Mouse (Mus musculus) CH12.LX (cell line): ENCODE results near the gene Gkap1. TPM values are rescaled to one million over a fixed set of nuclear protein-coding genes. Genes with fewer than 3 reads are reported as not detected.

ENCODE experiments used
- DNase-seq: peaks from one replicate; pipeline ENCODE4 v3.0.0-alpha.2; 2013; ENCODE audit errors: extremely low read depth
- H3K27ac ChIP-seq: 2 replicates; pipeline ENCODE4 v1.5.1; 2012; ENCODE audit warnings: low read depth, mild to moderate bottlenecking, control low read depth, moderate library complexity; ENCODE audit not compliant: insufficient read depth
- H3K27me3 ChIP-seq: replicated peaks from 2 replicates; pipeline ENCODE3; 2012; ENCODE audit warnings: inconsistent platforms
- H3K36me3 ChIP-seq, 2 experiments: replicated peaks in 1 of 2; 2 replicates each; pipeline versions ENCODE3 to v1.6.1; 2012; ENCODE audit warnings: inconsistent platforms in 1 of 2, low read length in 1 of 2, mild to moderate bottlenecking in 1 of 2, mixed read lengths in 1 of 2, moderate library complexity in 1 of 2; ENCODE audit not compliant: control insufficient read depth in 1 of 2, insufficient read depth in 1 of 2
- H3K4me1 ChIP-seq, 2 experiments: 2 replicates each; pipeline ENCODE4 v1.6.1; 2012; ENCODE audit warnings: inconsistent platforms in 1 of 2, moderate library complexity in 1 of 2; ENCODE audit not compliant: insufficient read depth in 2 of 2, control insufficient read depth in 1 of 2
- H3K4me2 ChIP-seq: 2 replicates; pipeline ENCODE4 v1.6.1; 2012; ENCODE audit warnings: low read depth, mild to moderate bottlenecking, control low read depth; ENCODE audit not compliant: poor library complexity, insufficient read depth, severe bottlenecking
- H3K4me3 ChIP-seq, 3 experiments: fragments of 150-350 bp in 1 of 3; sonication (generic) in 1 of 3; replicated peaks in 1 of 3; 2 replicates each; pipeline versions ENCODE3 to v1.5.1; 2011 to 2012; ENCODE audit warnings: low read depth in 2 of 3, low read length in 2 of 3, mild to moderate bottlenecking in 2 of 3, moderate library complexity in 2 of 3, control low read depth in 1 of 3, improper control_type of control experiment in 1 of 3, inconsistent platforms in 1 of 3, mixed read lengths in 1 of 3; ENCODE audit not compliant: poor library complexity in 1 of 3
- H3K79me2 ChIP-seq: replicated peaks from 2 replicates; pipeline ENCODE4 v1.6.1; 2012; ENCODE audit warnings: mild to moderate bottlenecking, moderate library complexity; ENCODE audit not compliant: control insufficient read depth, poor library complexity, insufficient read depth, severe bottlenecking; ENCODE audit errors: extremely low read depth
- H3K9ac ChIP-seq: 2 replicates; pipeline ENCODE4 v1.6.1; 2012; ENCODE audit warnings: low read depth, mild to moderate bottlenecking, control low read depth, moderate library complexity; ENCODE audit not compliant: insufficient read depth
- H3K9me3 ChIP-seq: replicated peaks from 2 replicates; pipeline ENCODE3; 2012; ENCODE audit warnings: low read length, inconsistent platforms, mixed read lengths
- BHLHE40 ChIP-seq: IDR thresholded peaks from 2 replicates; pipeline ENCODE4 v1.6.1; 2011; ENCODE audit warnings: mild to moderate bottlenecking, low read depth, low read length, improper control_type of control experiment
- CHD1 ChIP-seq: IDR thresholded peaks from 2 replicates; pipeline ENCODE4 v1.6.1; 2012; ENCODE audit warnings: low read depth, low read length, improper control_type of control experiment, inconsistent platforms
- CTCF ChIP-seq, 2 experiments: IDR thresholded peaks in 1 of 2; conservative IDR thresholded peaks in 1 of 2; 2 replicates each; pipeline ENCODE4 v1.5.1; 2011 to 2012; ENCODE audit warnings: low read depth in 2 of 2, low read length in 2 of 2, improper control_type of control experiment in 1 of 2, inconsistent platforms in 1 of 2, mild to moderate bottlenecking in 1 of 2, moderate library complexity in 1 of 2
- ELF1 ChIP-seq: IDR thresholded peaks from 2 replicates; pipeline ENCODE4 v1.6.1; 2014; ENCODE audit warnings: low read depth, mild to moderate bottlenecking, inconsistent platforms, low read length, improper control_type of control experiment
- EP300 ChIP-seq: IDR thresholded peaks from 2 replicates; pipeline ENCODE4 v1.6.1; 2011; ENCODE audit warnings: low read length, improper control_type of control experiment
- ETS1 ChIP-seq: conservative IDR thresholded peaks from 2 replicates; pipeline ENCODE4 v1.6.1; 2012; ENCODE audit warnings: low read depth, mild to moderate bottlenecking, inconsistent platforms, low read length, improper control_type of control experiment, moderate library complexity
- GABPA ChIP-seq: IDR thresholded peaks from 2 replicates; pipeline ENCODE4 v1.6.1; 2012; ENCODE audit warnings: low read depth, low read length, improper control_type of control experiment, inconsistent platforms; ENCODE audit not compliant: insufficient replicate concordance
- HCFC1 ChIP-seq: IDR thresholded peaks from 2 replicates; pipeline ENCODE4 v1.6.1; 2012; ENCODE audit warnings: low read depth, mild to moderate bottlenecking, inconsistent platforms, low read length, improper control_type of control experiment
- IRF4 ChIP-seq: IDR thresholded peaks from 2 replicates; pipeline ENCODE4 v1.6.1; 2014; ENCODE audit warnings: low read depth, mild to moderate bottlenecking, inconsistent platforms, low read length, improper control_type of control experiment
- JUN ChIP-seq: IDR thresholded peaks from 2 replicates; pipeline ENCODE4 v1.6.1; 2011; ENCODE audit warnings: low read depth, mild to moderate bottlenecking, low read length, improper control_type of control experiment, moderate library complexity; ENCODE audit not compliant: insufficient read depth
- JUND ChIP-seq: conservative IDR thresholded peaks from 2 replicates; pipeline ENCODE4 v1.6.1; 2011; ENCODE audit warnings: low read depth, low read length, improper control_type of control experiment
- MAZ ChIP-seq: IDR thresholded peaks from 2 replicates; pipeline ENCODE4 v1.6.1; 2012; ENCODE audit warnings: low read depth, mild to moderate bottlenecking, inconsistent platforms, low read length, improper control_type of control experiment, moderate library complexity
- MEF2A ChIP-seq: IDR thresholded peaks from 2 replicates; pipeline ENCODE4 v1.6.1; 2014; ENCODE audit warnings: low read depth, mild to moderate bottlenecking, inconsistent platforms, low read length, improper control_type of control experiment, borderline replicate concordance
- MXI1 ChIP-seq: IDR thresholded peaks from 2 replicates; pipeline ENCODE4 v1.6.1; 2011; ENCODE audit warnings: mild to moderate bottlenecking, low read depth, low read length, improper control_type of control experiment
- MYC ChIP-seq: IDR thresholded peaks from 2 replicates; pipeline ENCODE4 v1.6.1; 2011; ENCODE audit warnings: low read depth, mild to moderate bottlenecking, improper control_type of control experiment, low read length
- NELFE ChIP-seq: IDR thresholded peaks from 2 replicates; pipeline ENCODE4 v1.6.1; 2011; ENCODE audit warnings: low read depth, low read length, improper control_type of control experiment
- PAX5 ChIP-seq: IDR thresholded peaks from 2 replicates; pipeline ENCODE4 v1.6.1; 2012; ENCODE audit warnings: low read length, inconsistent platforms, mixed read lengths
- POLR2A ChIP-seq: IDR thresholded peaks from 2 replicates; pipeline ENCODE4 v1.6.1; 2011; ENCODE audit warnings: low read depth, mild to moderate bottlenecking, improper control_type of control experiment, low read length
- POLR2AphosphoS2 ChIP-seq: IDR thresholded peaks from 2 replicates; pipeline ENCODE4 v1.6.1; 2011; ENCODE audit warnings: low read depth, low read length, improper control_type of control experiment
- RAD21 ChIP-seq: IDR thresholded peaks from 2 replicates; pipeline ENCODE4 v1.6.1; 2011; ENCODE audit warnings: low read depth, mild to moderate bottlenecking, low read length, improper control_type of control experiment, moderate library complexity
- SIN3A ChIP-seq: IDR thresholded peaks from 2 replicates; pipeline ENCODE4 v1.6.1; 2012; ENCODE audit warnings: low read length, improper control_type of control experiment, inconsistent platforms
- SMC3 ChIP-seq: IDR thresholded peaks from 2 replicates; pipeline ENCODE4 v1.6.1; 2011; ENCODE audit warnings: low read depth, low read length, improper control_type of control experiment
- TBP ChIP-seq: conservative IDR thresholded peaks from 2 replicates; pipeline ENCODE4 v1.6.1; 2011; ENCODE audit warnings: low read depth, low read length, improper control_type of control experiment
- UBTF ChIP-seq: IDR thresholded peaks from 2 replicates; pipeline ENCODE4 v1.6.1; 2012; ENCODE audit warnings: low read depth, mild to moderate bottlenecking, inconsistent platforms, low read length, improper control_type of control experiment, moderate library complexity
- USF1 ChIP-seq: IDR thresholded peaks from 2 replicates; pipeline ENCODE4 v1.6.1; 2014; ENCODE audit warnings: low read depth, mild to moderate bottlenecking, inconsistent platforms, low read length, improper control_type of control experiment
- USF2 ChIP-seq: conservative IDR thresholded peaks from 2 replicates; pipeline ENCODE4 v1.6.1; 2011; ENCODE audit warnings: low read depth, low read length, improper control_type of control experiment
- ZC3H11A ChIP-seq: IDR thresholded peaks from 2 replicates; pipeline ENCODE4 v1.6.1; 2012; ENCODE audit warnings: low read depth, mild to moderate bottlenecking, inconsistent platforms, low read length, improper control_type of control experiment
- ZMIZ1 ChIP-seq: IDR thresholded peaks from 2 replicates; pipeline ENCODE4 v1.6.1; 2012; ENCODE audit warnings: low read depth, mild to moderate bottlenecking, inconsistent platforms, low read length, improper control_type of control experiment
- ZNF384 ChIP-seq: IDR thresholded peaks from 2 replicates; pipeline ENCODE4 v1.6.1; 2012; ENCODE audit warnings: low read depth, low read length, improper control_type of control experiment, inconsistent platforms
- dilution Hi-C: fragments of 300-500 bp; cut with MboI; formaldehyde crosslinking; loops from 2 replicates; pipeline ENCODE4 v1.14.3; 2020; ENCODE audit warnings: low sequenced_read_pairs; ENCODE audit not compliant: extremely low pct_unique_long_range_greater_than_20kb, extremely low pct_ligation_motif_present
- in situ Hi-C: fragments of 300-500 bp; cut with MboI; formaldehyde crosslinking; loops from 3 replicates; pipeline ENCODE4 v1.14.3; 2019; ENCODE audit warnings: low sequenced_read_pairs, low pct_ligation_motif_present, low pct_unique_long_range_greater_than_20kb, mixed read lengths
- polyA plus RNA-seq: library from polyadenylated mRNA; unstranded; fragments of >175 nt; gene quantifications from 2 replicates; pipeline ENCODE4 v1.2.1, GENCODE M21; 2012; ENCODE audit warnings: low read depth; ENCODE audit not compliant: insufficient read length
- total RNA-seq, 2 experiments: library from RNA; depleted of rRNA; stranded (reverse); fragments of 300-350 nt in 1 of 2; fragments of >200 nt in 1 of 2; gene quantifications; 2 replicates each; pipeline ENCODE4 v1.2.3; 2012 to 2014

Gene Gkap1
- total and polyA plus RNA-seq, 3 experiments, result 0.82 to 2.0 (median 1.3) TPM

DNA sequence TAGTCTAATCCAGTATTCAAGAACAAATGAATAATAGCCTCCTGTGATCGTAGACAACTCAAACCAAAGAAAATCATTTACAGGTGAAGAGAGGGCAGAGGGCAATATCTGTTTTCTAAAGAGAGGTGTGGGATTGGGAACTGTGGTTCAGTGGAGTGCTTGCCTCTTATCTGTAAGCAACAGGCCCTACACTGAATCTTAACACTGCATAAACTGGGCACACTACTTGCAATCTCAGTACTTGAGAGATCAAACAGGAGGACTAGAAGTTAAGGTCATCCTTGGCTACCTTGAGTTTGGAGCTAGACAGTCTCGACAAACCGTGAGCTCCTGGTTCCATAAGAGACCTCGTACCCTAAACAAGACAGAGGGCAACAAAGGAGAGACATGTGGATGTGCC, 69.4 kb downstream of the Gkap1 start:
- no peak overlapping the region for H3K27ac ChIP-seq
- no peak overlapping the region for H3K4me2 ChIP-seq
- peaks cover 13 to 86% of the 10 kb centered on the region in 2 experiments for H3K4me1 ChIP-seq
- H3K9ac ChIP-seq, result no peak overlapping the region
- H3K27me3 ChIP-seq, result no peaks in the 10 kb centered on the region
- TF ChIP-seq JUND (no peak), IRF4 (no peak), EP300 (no peak), BHLHE40 (no peak), UBTF (no peak), RAD21 (no peak), HCFC1 (no peak), TBP (no peak), NELFE (no peak), ELF1 (no peak), POLR2A (no peak), MYC (no peak), CHD1 (no peak), POLR2AphosphoS2 (no peak), GABPA (no peak), USF1 (no peak), MAZ (no peak), MEF2A (no peak), MXI1 (no peak), ZC3H11A (no peak)
- no peak overlapping the region for H3K4me3 ChIP-seq
- H3K79me2 ChIP-seq, result peaks cover 93% of the 10 kb centered on the region
- DNase-seq, result no peak
- in situ Hi-C loops (no loop called here), dilution Hi-C loops (no loop called here)
- H3K36me3 ChIP-seq, result peaks cover 9 to 38% of the 10 kb centered on the region in 2 experiments
- H3K9me3 ChIP-seq, result no peaks in the 10 kb centered on the region

- no peak overlapping the region for H3K4me3 ChIP-seq
- H3K9me3 ChIP-seq, result no peaks in the 10 kb centered on the region
- H3K4me2 ChIP-seq, result no peak overlapping the region
- in situ Hi-C loops, result no loop called here
- H3K9ac ChIP-seq, result no peak overlapping the region
- dilution Hi-C loops, result no loop called here
- H3K27me3 ChIP-seq, result no peaks in the 10 kb centered on the region
- TF ChIP-seq NELFE (no peak), PAX5 (no peak), POLR2A (no peak), HCFC1 (no peak), ZNF384 (no peak), ZMIZ1 (no peak), EP300 (no peak), CTCF (conservative IDR thresholded peaks at IDR 0.05 in 1 of 2, IDR thresholded peaks at IDR 0.05 in 1 of 2; ENCODE audit: low read depth in 2 of 2, low read length in 2 of 2) (no peak), BHLHE40 (no peak), JUN (no peak), ETS1 (no peak), MYC (no peak), ZC3H11A (no peak), USF2 (no peak), UBTF (no peak), SIN3A (no peak), SMC3 (no peak)
- no peak overlapping the region for H3K27ac ChIP-seq
- peaks cover 14 to 88% of the 10 kb centered on the region in 2 experiments for H3K4me1 ChIP-seq
- peaks cover 4 to 30% of the 10 kb centered on the region in 2 experiments for H3K36me3 ChIP-seq
- no peak for DNase-seq
- peaks cover 93% of the 10 kb centered on the region for H3K79me2 ChIP-seq
Measured at GRCm38 (mm10) chr13:58204986-58205385, 70.5 kb downstream of the Gkap1 start.
